Mouse (Mus musculus): ENCODE results near the gene Wbp1. TPM values are rescaled to one million over a fixed set of nuclear protein-coding genes. Genes with fewer than 3 reads are reported as not detected.

The Wbp1 gene
- polyA plus RNA-seq, 1 experiment from 2014 or later, result 13.1 TPM

- H3K27ac ChIP-seq, result no peak overlapping the region
- no peaks in the 10 kb centered on the region for H3K79me2 ChIP-seq (ENCODE audit: inconsistent target)
- H3K36me3 ChIP-seq (ENCODE audit: inconsistent target), result no peaks in the 10 kb centered on the region
- WGBS (ENCODE audit: missing documents), result 81% methylated on average over 6 of the region's 6 CpGs
- no peak overlapping the region for H3K4me3 ChIP-seq (ENCODE audit: inconsistent target)
Measured at GRCm38 (mm10) chr6:83095968-83096367, 25.4 kb downstream of the Wbp1 start.

GRCm38 (mm10) chr6:83092416-83093127 is 28.8 kb downstream of the Wbp1 start:
- Histone ChIP-seq H3K79me2 (ENCODE audit: inconsistent target) (no peaks in the 10 kb centered on the region), H3K4me3 (ENCODE audit: inconsistent target) (no peak overlapping the region), H3K27ac (no peak overlapping the region), H3K36me3 (ENCODE audit: inconsistent target) (no peaks in the 10 kb centered on the region)
- 17% methylated on average over 6 of the region's 6 CpGs for WGBS (ENCODE audit: missing documents)

DNA sequence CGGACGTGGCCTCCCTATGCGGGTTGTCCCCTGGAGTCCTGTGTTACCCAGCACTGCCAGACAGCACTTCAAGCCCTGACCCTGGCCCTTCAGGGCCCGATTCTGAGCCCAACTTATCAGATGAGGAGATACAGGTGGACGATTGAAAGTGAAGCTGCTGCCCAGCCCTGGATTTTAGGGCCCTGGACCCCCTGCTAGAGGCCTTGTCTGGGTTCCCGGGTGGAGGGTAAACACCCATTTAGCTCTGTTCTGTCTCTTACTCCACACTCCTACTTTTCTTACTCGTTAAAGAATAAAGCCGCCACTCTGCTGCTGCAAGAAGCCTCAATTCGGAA is 33.5 kb downstream of the Wbp1 start:
- Histone ChIP-seq H3K36me3 (ENCODE audit: inconsistent target) (no peaks in the 10 kb centered on the region), H3K27ac (no peak overlapping the region), H3K4me3 (ENCODE audit: inconsistent target) (no peak overlapping the region), H3K79me2 (ENCODE audit: inconsistent target) (no peaks in the 10 kb centered on the region)
- WGBS (ENCODE audit: missing documents), result 65% methylated on average over 9 of the region's 9 CpGs

GRCm38 (mm10) chr6:83087205-83087925 is 34.0 kb downstream of the Wbp1 start:
- Histone ChIP-seq H3K27ac (no peak overlapping the region), H3K36me3 (ENCODE audit: inconsistent target) (no peaks in the 10 kb centered on the region), H3K79me2 (ENCODE audit: inconsistent target) (no peaks in the 10 kb centered on the region), H3K4me3 (ENCODE audit: inconsistent target) (no peak overlapping the region)
- 28% methylated on average over 47 of the region's 47 CpGs for WGBS (ENCODE audit: missing documents)

DNA sequence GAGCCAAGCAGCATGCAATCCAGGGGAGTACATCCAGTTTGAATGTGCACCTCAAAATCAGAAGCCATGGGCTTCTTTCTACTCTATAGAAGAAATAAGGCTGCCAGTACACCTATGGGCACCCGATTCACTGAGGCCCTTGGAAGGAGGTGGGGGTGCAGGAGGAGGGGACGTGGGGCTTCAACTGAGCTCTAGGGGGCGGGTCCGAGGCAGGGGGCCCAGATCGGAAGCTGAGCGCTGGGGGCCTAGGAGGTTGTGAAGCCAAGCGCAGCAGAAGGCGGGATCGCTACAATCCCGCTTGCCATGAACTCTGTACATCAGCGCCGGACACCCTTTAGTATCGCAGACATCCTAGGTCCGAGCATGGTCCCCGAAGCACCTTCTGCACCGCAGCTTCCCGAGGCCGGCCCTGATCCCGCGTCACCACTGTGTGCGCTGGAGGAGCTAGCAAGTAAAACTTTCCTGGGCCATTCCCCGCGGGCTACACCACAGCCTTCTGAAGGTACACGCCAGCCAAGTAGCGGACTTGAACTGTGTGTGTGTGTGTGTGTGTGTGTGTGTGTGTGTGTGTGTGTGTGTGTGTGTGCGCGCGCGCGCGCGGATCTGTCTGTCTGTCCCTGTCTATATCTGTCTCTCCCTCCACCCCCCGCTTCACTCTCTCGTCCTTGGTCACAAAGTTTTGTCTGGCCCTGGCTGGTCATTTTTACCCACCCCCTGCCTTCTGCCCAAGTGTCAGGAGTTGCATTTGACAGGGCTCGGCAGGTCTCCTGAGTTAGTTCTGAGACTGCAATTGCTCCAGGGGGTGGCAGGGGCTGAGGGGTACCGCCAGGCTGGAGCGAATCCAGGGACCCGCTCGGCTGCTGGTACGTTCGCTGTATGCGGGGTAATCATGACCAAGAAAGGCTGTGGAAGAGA is 35.0 kb downstream of the Wbp1 start, which contains the start of gene Lbx2:
Gene Lbx2 (plus strand): TSS at position 247 of the 915 bp plus-strand sequence.
- H3K4me3 ChIP-seq (ENCODE audit: inconsistent target), result no peak within 1 kb of the TSS; the same call in 1 of the 2 replicates
- H3K27ac ChIP-seq, result no peak within 1 kb of the TSS
- H3K79me2 ChIP-seq (ENCODE audit: inconsistent target), result no peaks in the 10 kb centered on the region
- 13% methylated on average over 35 of the region's 42 CpGs for WGBS (ENCODE audit: missing documents)
- peaks cover 5% of the 10 kb centered on the region; the same call in 1 of the 2 replicates for H3K36me3 ChIP-seq (ENCODE audit: inconsistent target)

DNA sequence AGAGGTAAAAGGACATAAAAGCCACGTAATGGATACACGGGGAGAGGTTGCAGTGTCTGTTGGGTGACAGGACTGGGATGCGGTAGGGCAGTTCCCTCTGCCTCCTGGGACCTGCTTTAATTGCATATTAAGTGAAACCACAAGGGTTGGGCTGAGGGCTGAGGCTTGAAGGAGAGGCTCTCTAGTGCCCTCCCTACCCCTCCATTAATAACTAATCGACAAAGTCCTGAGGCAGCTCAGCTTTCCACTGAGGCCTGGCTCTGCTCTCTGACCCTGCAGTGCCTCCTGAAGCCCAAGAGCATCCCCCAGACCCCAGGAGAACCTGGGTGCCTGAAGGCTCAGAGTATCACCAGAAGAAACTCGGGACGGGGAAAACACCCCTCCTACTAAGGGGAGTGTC is 36.9 kb downstream of the Wbp1 start:
- Histone ChIP-seq H3K36me3 (ENCODE audit: inconsistent target) (peaks cover 18% of the 10 kb centered on the region; the same call in 1 of the 2 replicates), H3K79me2 (ENCODE audit: inconsistent target) (no peaks in the 10 kb centered on the region), H3K27ac (no peak overlapping the region), H3K4me3 (ENCODE audit: inconsistent target) (no peak overlapping the region)
- WGBS (ENCODE audit: missing documents), result 50% methylated on average over 6 of the region's 6 CpGs

GRCm38 (mm10) chr6:83083497-83083896 is 37.9 kb downstream of the Wbp1 start:
- Histone ChIP-seq H3K27ac (no peak overlapping the region), H3K79me2 (ENCODE audit: inconsistent target) (peaks cover 8% of the 10 kb centered on the region; the same call in 1 of the 2 replicates), H3K4me3 (ENCODE audit: inconsistent target) (no peak overlapping the region), H3K36me3 (ENCODE audit: inconsistent target) (peaks cover 18% of the 10 kb centered on the region; the same call in 1 of the 2 replicates)
- WGBS (ENCODE audit: missing documents), result 85% methylated on average over 5 of the region's 5 CpGs

DNA sequence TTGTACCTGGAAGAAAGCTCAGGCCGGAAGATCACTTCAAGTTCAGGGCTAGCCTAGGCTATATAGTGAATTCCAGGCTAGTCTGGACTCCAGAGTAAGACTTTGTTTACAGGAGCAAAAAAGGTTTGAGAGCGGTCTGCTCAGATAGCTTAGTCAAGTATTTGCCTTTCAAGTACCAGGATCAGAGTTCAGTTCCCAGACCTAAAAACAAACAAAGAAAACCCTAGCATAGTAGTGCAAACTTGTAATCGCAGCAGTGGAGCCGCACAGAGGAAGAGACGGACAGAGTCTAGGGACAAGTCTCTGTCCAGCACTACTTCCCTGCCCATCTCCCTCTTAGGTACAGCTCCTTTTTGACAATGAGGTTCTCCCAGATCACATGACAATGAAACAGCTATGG is 41.1 kb downstream of the Wbp1 start:
- Histone ChIP-seq H3K4me3 (ENCODE audit: inconsistent target) (no peak overlapping the region), H3K36me3 (ENCODE audit: inconsistent target) (peaks cover 18% of the 10 kb centered on the region; the same call in 1 of the 2 replicates), H3K27ac (no peak overlapping the region), H3K79me2 (ENCODE audit: inconsistent target) (peaks cover 8% of the 10 kb centered on the region; the same call in 1 of the 2 replicates)
- 98% methylated on average over 5 of the region's 5 CpGs for WGBS (ENCODE audit: missing documents)

DNA sequence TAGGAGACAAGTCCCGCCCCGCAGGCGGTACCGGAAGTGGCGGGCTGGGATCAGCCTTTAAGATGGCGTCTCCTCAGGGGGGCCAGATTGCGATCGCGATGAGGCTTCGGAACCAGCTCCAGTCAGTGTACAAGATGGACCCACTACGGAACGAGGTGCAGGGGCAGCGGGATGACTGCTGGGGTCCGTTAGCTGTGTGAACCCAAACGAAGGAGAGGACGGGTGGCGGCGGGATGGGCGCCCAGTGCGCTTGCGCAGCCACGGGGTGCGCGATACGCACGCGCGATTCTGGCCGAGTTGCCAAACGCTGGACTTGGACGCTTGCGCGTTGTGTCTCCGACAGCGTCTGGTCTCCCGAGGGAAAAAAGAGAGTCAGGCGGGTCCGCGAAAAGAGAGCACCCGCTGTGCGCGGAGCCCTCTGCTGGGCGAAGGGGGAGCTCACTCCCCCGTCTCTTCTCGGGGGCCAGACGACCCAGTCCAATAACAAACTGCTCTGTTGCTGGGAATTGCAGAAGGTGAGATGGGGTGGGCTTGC is 43.0 kb downstream of the Wbp1 start:
- WGBS (ENCODE audit: missing documents), result under 1% methylated on average over 46 of the region's 46 CpGs
- Histone ChIP-seq H3K36me3 (ENCODE audit: inconsistent target) (peaks cover 18% of the 10 kb centered on the region; the same call in 1 of the 2 replicates), H3K4me3 (ENCODE audit: inconsistent target) (peak overlapping the region; percentile 58), H3K27ac (peak overlapping the region; percentile 68), H3K79me2 (ENCODE audit: inconsistent target) (peaks cover 8% of the 10 kb centered on the region; the same call in 1 of the 2 replicates)

DNA sequence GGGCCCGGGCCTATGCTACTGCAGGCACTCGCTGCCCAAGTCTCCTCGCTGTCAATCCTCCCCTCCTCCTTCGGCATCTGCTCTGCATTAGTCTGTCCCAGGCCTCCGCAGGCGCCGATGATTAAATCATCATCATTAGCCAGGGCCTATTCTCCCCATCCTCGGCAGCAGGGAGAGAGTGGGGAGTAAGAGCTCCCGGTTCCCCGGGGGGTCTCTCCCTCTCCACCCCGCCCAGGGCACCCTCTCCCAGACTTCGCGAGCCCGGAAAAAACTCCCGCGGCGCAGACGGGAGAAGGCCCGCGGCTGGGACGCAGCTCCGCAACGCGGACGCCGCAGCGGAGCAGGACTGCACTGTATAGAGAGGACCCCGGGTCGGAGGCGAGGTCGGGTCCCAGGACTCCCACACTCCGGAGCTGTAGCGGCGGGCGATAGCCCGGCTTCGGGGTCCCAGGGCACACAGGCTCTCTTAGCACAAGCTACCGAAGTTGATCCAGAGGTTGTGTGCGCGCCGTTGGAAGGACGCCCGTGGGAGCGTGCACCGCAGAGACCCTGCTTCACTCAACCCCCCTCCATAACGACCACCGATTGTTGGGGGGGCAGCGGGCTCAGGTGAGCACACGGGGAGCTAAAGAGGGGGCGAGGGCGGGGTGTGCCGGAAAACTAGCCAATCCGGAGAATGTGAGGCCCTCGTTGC is 43.6 kb downstream of the Wbp1 start, which contains the start of gene Pcgf1:
Gene Pcgf1 (plus strand): TSS at position 240 of the 694 bp plus-strand sequence.
- Histone ChIP-seq H3K4me3 (ENCODE audit: inconsistent target) (peak within 1 kb of the TSS; percentile 58), H3K27ac (peak within 1 kb of the TSS; percentile 68), H3K36me3 (ENCODE audit: inconsistent target) (peaks cover 18% of the 10 kb centered on the region; the same call in 1 of the 2 replicates), H3K79me2 (ENCODE audit: inconsistent target) (peaks cover 8% of the 10 kb centered on the region; the same call in 1 of the 2 replicates)
- WGBS (ENCODE audit: missing documents), result 2% methylated on average over 52 of the region's 54 CpGs

DNA sequence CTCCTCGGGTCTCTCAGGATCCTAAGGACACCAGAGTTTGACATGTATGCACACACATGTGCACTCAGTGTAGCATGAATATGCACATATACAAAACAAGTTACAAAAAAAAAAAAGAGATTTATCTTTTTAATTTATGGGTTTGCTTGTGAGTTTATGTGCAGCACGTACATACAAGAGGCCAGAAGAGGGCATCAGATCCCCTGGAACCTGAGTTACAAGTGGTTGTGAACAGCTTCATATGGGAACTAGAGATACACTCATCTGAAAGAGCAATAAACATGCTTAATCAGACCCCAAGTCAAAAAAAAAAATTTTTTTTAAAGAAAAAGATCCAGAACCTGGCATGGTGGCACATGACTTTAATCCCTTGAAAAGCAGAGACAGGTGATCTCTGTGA is 46.4 kb downstream of the Wbp1 start:
- no peak overlapping the region for H3K4me3 ChIP-seq (ENCODE audit: inconsistent target)
- WGBS (ENCODE audit: missing documents), result 26% methylated on average over 2 of the region's 2 CpGs
- no peak overlapping the region for H3K27ac ChIP-seq
- H3K36me3 ChIP-seq (ENCODE audit: inconsistent target), result 0 out of 2 replicates have a peak, but pooled peaks cover 3% of the 10 kb centered on the region
- peaks cover 8% of the 10 kb centered on the region; the same call in 1 of the 2 replicates for H3K79me2 ChIP-seq (ENCODE audit: inconsistent target)

- H3K36me3 ChIP-seq (ENCODE audit: inconsistent target), result no peaks in the 10 kb centered on the region
- no peaks in the 10 kb centered on the region for H3K79me2 ChIP-seq (ENCODE audit: inconsistent target)
- H3K4me3 ChIP-seq (ENCODE audit: inconsistent target), result no peak overlapping the region
- WGBS (ENCODE audit: missing documents), result 9% methylated on average over 21 of the region's 24 CpGs
- H3K27ac ChIP-seq, result no peak overlapping the region
Measured at GRCm38 (mm10) chr6:83071220-83071619, 50.1 kb downstream of the Wbp1 start.

DNA sequence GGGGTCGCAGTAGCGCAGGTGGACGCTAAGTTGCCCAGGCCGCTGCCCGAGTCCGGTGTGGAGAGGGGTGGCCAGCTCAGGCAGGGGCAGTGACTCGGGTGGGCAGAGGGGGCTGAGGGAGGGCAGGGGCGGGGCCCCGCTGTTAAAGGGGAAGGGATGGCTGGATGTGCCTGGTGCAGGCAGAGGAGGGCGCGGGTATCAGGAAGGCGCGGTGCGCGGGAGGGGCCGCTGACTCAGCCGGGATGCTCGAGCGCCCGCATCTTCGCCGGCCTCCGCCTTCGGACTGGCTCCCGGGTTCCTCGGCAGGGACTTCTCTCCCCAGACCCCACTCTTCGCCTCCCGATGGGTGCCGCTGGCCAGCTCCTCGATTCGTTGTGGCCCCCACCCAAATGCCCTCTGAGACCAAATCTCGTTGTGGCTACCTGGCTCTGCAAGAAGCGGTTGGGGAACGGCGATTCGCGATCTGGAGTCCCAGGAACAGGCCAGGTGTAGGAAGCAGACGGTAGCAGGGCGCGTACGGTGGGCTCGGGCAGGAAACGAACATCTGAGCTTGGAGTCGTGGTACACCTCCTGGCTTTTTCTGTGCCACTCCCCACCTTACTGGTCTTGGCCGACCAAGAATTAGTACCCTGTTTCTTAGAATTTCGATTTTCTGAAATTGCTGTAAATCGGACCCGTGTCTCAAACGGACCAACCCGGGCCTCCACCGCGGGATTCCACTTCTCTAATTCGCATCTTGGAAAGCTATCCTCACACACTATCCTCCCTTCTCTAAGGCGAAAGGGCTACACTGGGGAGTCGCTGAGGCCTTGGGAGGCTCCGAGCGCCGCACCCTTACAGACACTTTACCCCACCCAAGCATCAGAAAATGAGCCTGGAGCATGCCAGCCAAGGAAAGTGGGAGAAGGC is 50.8 kb downstream of the Wbp1 start:
- WGBS (ENCODE audit: missing documents), result 4% methylated on average over 57 of the region's 58 CpGs
- no peaks in the 10 kb centered on the region for H3K79me2 ChIP-seq (ENCODE audit: inconsistent target)
- H3K4me3 ChIP-seq (ENCODE audit: inconsistent target), result no peak overlapping the region
- H3K36me3 ChIP-seq (ENCODE audit: inconsistent target), result no peaks in the 10 kb centered on the region
- no peak overlapping the region for H3K27ac ChIP-seq

Data from macrophage (primary cell).